Comparison of ENCODE assay signal across 11 mouse cellular contexts in the genomic region with DNA sequence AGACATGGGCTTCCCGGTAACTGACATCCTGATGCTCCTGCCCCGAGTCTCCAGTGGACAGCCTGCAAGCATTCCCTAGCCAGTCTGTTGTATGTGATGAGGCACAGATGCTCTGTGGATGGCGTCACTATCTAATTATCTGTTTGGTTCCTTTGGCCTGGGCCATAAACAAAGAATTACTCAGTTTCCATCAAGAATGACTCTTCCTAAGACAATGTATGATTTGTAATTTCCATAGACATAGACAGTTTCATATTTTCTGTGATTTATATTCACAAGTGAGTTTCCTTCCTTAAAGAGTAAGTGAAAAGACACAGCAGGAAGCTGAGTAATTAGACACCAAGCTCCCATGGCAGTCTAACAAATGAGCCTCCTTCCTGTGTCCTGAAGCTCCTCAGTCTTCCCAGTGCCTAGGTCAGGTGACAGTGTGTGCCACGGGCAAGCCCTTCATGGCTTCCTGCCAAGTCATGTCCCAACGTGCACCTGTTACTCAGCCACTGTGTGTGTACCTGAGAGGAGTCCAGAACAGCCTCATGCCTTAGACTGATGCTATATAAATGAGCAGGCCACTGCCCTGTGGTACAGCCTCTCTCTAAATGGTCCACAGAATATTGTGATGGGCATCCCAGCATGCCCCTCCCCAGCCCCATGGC. TPM values are rescaled to one million over a fixed set of nuclear protein-coding genes. Genes with fewer than 3 reads are reported as not detected.
DNase-seq lines count a peak whose midpoint lies in the region; ATAC-seq and TF ChIP-seq lines count a peak whose summit lies in the region.
"Had no signal": no experiment of that assay in that cellular context is flagged by ENCODE, and none has a peak within 500 bp of the region (broad histone marks: within the 10 kb centered on the region; RNA-seq: fewer than 3 reads in every experiment).

No protein-coding gene starts in this region.

- H3K27ac ChIP-seq in cerebellum, adult 2 months (ENCODE audit: insufficient read depth, low read length): no peak overlapping the region
- H3K27ac ChIP-seq in intestine, embryonic 16.5 days (ENCODE audit: low read length): no peak overlapping the region
- H3K27ac ChIP-seq: heart, embryonic 13.5 days had no signal

- peak; percentile 28 for DNase-seq in lung, postnatal 10 days
- no peak for DNase-seq in lung, postnatal 4 days
- peak; percentile 64 to 79 for DNase-seq in cerebellum, adult 2 months
- DNase-seq in skeletal muscle tissue, adult 2 months (ENCODE audit: low read depth, low spot score): peak; percentile 35
- no peak for DNase-seq in adrenal gland, adult 2 months

- H3K4me3 ChIP-seq in cerebellum, adult 2 months (replicated peaks; ENCODE audit: insufficient read depth, low read depth, low read length): no peak overlapping the region
- H3K4me3 ChIP-seq in intestine, embryonic 16.5 days (ENCODE audit: low read length): no peak overlapping the region
- H3K4me3 ChIP-seq: heart, embryonic 13.5 days had no signal

- no peaks in the 10 kb centered on the region for H3K27me3 ChIP-seq in cerebellum, adult 2 months (ENCODE audit: control insufficient read depth, insufficient read depth, low read length)
- H3K27me3 ChIP-seq in intestine, embryonic 16.5 days (replicated peaks; ENCODE audit: control insufficient read depth, insufficient read depth, low read length): no peaks in the 10 kb centered on the region
- H3K27me3 ChIP-seq: heart, embryonic 13.5 days; Patski had no signal

- ATAC-seq in intestine, embryonic 16.5 days: peak; percentile 71
- ATAC-seq in erythroid progenitor cell, adult 5-6 weeks (replicated peaks; ENCODE audit: low FRiP score, poor library complexity, severe bottlenecking): no peak
- ATAC-seq: forebrain, embryonic 14.5 days; hindbrain, embryonic 16.5 days; Patski had no signal

- H3K36me3 ChIP-seq in intestine, embryonic 16.5 days (ENCODE audit: control insufficient read depth, insufficient read depth, low read length): peaks cover 8% of the 10 kb centered on the region

- H3K4me1 ChIP-seq in cerebellum, adult 2 months (ENCODE audit: control insufficient read depth, insufficient read depth, low read length): peaks cover 10% of the 10 kb centered on the region
- no peaks in the 10 kb centered on the region for H3K4me1 ChIP-seq in intestine, embryonic 16.5 days (ENCODE audit: control insufficient read depth, insufficient read depth, low read length)

- 37% methylated on average over 5 of the region's 5 CpGs for WGBS in cerebellum, adult 2 months
- 60% methylated on average over 5 of the region's 5 CpGs for WGBS in intestine, embryonic 16.5 days

- TF ChIP-seq POLR2A in cerebellum, adult 2 months (IDR thresholded peaks at IDR 0.05; ENCODE audit: borderline replicate concordance, insufficient read depth, low read length): no peak

- TF ChIP-seq CTCF in cerebellum, adult 2 months (IDR thresholded peaks at IDR 0.05; ENCODE audit: borderline replicate concordance, insufficient read depth, low read depth, low read length): no peak

- no peaks in the 10 kb centered on the region for H3K9me3 ChIP-seq in intestine, embryonic 16.5 days (ENCODE audit: control insufficient read depth, low read length)
- H3K9me3 ChIP-seq: heart, embryonic 13.5 days had no signal

- H3K4me2 ChIP-seq in intestine, embryonic 16.5 days (ENCODE audit: low read depth, low read length): no peak overlapping the region
- H3K4me2 ChIP-seq: heart, embryonic 13.5 days had no signal

- H3K9ac ChIP-seq in intestine, embryonic 16.5 days (ENCODE audit: low read depth, low read length): no peak overlapping the region
- H3K9ac ChIP-seq: heart, embryonic 13.5 days had no signal

RNA-seq across cellular contexts. Expression of gene Tmc8, which starts 45.7 kb away (rescaled TPM):
- 0.17 and 0.29 TPM in 2 replicates for polyA plus RNA-seq in cerebellum, adult 2 months (2012; rRNA removed)
- polyA plus RNA-seq in intestine, embryonic 16.5 days (2015; fragmentation: Nextera tagmentation; extraction: Ambion mirVana): 14.5 and 17.4 TPM in 2 replicates
- total RNA-seq in erythroid progenitor cell, adult 5-6 weeks (2015; ENCODE audit: low replicate concordance): 107 and 113 TPM in 2 replicates
- total RNA-seq in erythroid progenitor cell, adult 5-6 weeks (2017; ENCODE audit: low replicate concordance): 60.6 and 72.4 TPM in 2 replicates
- 1 to 10 TPM; 2.3 to 3.1 TPM for total RNA-seq in adrenal gland, adult 2 months (2021)
- 12.3 and 13.8 TPM in 2 replicates for polyA plus RNA-seq in adrenal gland, adult 2 months (2012; rRNA removed)

RNA-seq across cellular contexts. Expression of gene Tmc6, which starts 45.8 kb away (rescaled TPM):
- polyA plus RNA-seq in cerebellum, adult 2 months (2012; rRNA removed): 10.9 and 13.7 TPM in 2 replicates
- polyA plus RNA-seq in intestine, embryonic 16.5 days (2015; fragmentation: Nextera tagmentation; extraction: Ambion mirVana): 37.5 and 39.8 TPM in 2 replicates
- 478 and 628 TPM in 2 replicates for total RNA-seq in erythroid progenitor cell, adult 5-6 weeks (2015; ENCODE audit: low replicate concordance)
- total RNA-seq in erythroid progenitor cell, adult 5-6 weeks (2017; ENCODE audit: low replicate concordance): 151 and 353 TPM in 2 replicates
- total RNA-seq in adrenal gland, adult 2 months (2021): 10 to 100 TPM; 22.3 to 28.5 TPM
- 45.1 and 47.7 TPM in 2 replicates for polyA plus RNA-seq in adrenal gland, adult 2 months (2012; rRNA removed)

Comparison
In these comparisons a context has a peak if more than half of its experiments do, and no peak if none do; other contexts are left out.
1. DNase-seq: peak in lung, postnatal 10 days (single experiment), cerebellum, adult 2 months (2 of 2) and skeletal muscle tissue, adult 2 months (single experiment); none in lung, postnatal 4 days (0 of 2) and adrenal gland, adult 2 months (single experiment).
2. RNA of gene Tmc8, which starts 45.7 kb away (polyA plus RNA-seq): 14.5 to 17.4 TPM in intestine, embryonic 16.5 days and 12.3 to 13.8 TPM in adrenal gland, adult 2 months; 0.17 to 0.29 TPM in cerebellum, adult 2 months; every median in the first group is over 10 times any median in the second.